Mouse (Mus musculus): ENCODE measurements around the gene Wfikkn1. TPM values are rescaled to one million over a fixed set of nuclear protein-coding genes. Genes with fewer than 3 reads are reported as not detected.
A peak's percentile ranks its signal among the peaks of the same experiment; 100 is the strongest.

The Wfikkn1 gene
- polyA plus RNA-seq, 1 experiment from 2014 or later, result 0.27 TPM

DNA sequence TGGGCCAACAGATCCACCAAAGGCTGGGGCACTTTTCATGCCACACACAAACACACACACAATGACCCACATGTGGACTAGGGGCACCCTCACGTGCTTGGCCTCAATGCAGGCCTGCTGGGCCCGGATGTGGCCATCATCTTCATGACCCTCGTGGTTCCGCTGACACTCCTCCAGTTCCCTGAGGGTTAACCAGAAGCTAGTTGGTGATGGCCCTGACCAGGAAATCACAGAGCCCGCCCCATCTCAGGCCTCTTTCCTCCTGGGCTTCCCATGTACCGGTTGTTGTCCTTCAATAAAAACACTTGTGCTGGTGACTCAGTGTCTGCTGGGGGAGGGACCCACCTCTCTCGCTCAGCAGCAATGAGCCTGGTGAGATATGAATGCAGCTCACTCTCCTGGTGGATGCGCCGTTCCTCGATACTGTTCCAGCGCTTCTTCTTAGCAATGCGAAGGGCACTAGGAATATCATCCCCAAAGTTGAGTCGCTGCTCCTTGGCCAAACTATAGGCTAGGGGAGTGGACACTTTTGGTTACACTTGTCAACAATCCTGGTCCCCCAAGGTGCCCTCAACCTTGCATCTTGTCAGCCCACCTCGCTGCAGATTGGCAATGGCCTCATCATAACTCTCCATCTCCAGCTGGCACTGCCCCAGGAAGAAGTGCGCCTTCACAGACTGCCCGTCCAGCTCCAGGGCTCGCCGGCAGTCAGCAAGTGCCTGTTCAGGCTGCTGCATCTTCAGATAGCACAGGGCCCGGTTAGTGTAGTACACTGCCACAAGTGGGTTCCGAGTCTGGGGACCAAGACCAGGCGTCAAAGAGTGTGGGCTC, 49.0 kb downstream of the Wfikkn1 start:
- peak overlapping the region in 1 of 2 experiments; percentile 99; a peak in 2 of 4 replicates for H3K27ac ChIP-seq (replicated peaks in 1 of 2; ENCODE audit: control insufficient read depth in 1 of 2, insufficient read depth in 1 of 2, low read depth in 2 of 2, low read length in 2 of 2)
- H3K27me3 ChIP-seq (ENCODE audit: control insufficient read depth, insufficient read depth, low read length), result no peaks in the 10 kb centered on the region
- no peak for ATAC-seq (ENCODE audit: insufficient number of reproducible peaks, insufficient read depth, low FRiP score, low read depth)
- peak overlapping the region; percentile 91 for H3K4me2 ChIP-seq (ENCODE audit: low read length)
- H3K36me3 ChIP-seq (ENCODE audit: control insufficient read depth, insufficient read depth, low read length), result peaks cover 56% of the 10 kb centered on the region
- H3K9me3 ChIP-seq (ENCODE audit: control insufficient read depth, low read length), result no peaks in the 10 kb centered on the region
- peaks cover 29 to 57% of the 10 kb centered on the region in 2 experiments for H3K4me1 ChIP-seq (ENCODE audit: control insufficient read depth in 2 of 2, insufficient read depth in 2 of 2, low read length in 2 of 2)
- peak overlapping the region; percentile 76 for H3K9ac ChIP-seq (ENCODE audit: low read length)
- 45% methylated on average over 21 of the region's 21 CpGs for WGBS
- peak overlapping the region; percentile 57 to 74 for H3K4me3 ChIP-seq (ENCODE audit: control insufficient read depth in 1 of 2, insufficient read depth in 1 of 2, low read depth in 1 of 2, low read length in 2 of 2)

DNA sequence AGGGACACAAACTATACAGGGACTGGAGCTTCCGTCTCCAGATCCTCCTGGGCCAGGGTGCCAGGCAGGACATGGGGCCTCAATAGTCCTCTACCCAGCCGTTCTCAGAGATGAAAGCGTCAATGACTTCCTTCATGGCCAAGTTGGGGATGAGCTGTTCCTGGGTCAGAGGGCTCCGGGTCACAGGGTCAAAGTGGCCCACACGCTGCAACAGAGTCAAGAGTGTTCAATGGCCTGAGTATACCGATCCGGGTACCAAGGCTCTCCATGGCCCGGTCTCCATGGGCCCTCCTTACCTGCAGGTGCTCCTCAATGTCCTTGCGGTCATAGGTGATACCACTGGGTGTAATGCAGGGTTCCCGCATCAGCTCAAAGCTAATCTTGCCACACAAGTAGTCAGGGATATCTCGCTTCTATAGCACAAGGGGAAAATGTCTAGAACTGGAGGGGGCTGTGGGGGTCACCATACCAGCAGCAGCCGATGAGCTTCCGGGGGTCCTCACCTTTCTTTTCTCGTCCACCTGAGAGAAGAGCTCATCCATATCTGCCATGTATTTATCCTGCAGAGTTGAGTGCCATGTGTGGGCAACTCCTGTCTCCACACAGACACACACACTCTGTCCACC, 49.7 kb downstream of the Wfikkn1 start:
- Histone ChIP-seq H3K9me3 (ENCODE audit: control insufficient read depth, low read length) (no peaks in the 10 kb centered on the region), H3K4me3 (ENCODE audit: control insufficient read depth in 1 of 2, insufficient read depth in 1 of 2, low read depth in 1 of 2, low read length in 2 of 2) (peak overlapping the region in 1 of 2 experiments; percentile 57; a peak in 1 of 4 replicates), H3K36me3 (ENCODE audit: control insufficient read depth, insufficient read depth, low read length) (peaks cover 60% of the 10 kb centered on the region), H3K4me1 (ENCODE audit: control insufficient read depth in 2 of 2, insufficient read depth in 2 of 2, low read length in 2 of 2) (peaks cover 22 to 50% of the 10 kb centered on the region in 2 experiments), H3K27me3 (ENCODE audit: control insufficient read depth, insufficient read depth, low read length) (no peaks in the 10 kb centered on the region), H3K4me2 (ENCODE audit: low read length) (peak overlapping the region; percentile 91), H3K9ac (ENCODE audit: low read length) (no peak overlapping the region; the same call in 1 of the 2 replicates), H3K27ac (replicated peaks in 1 of 2; ENCODE audit: control insufficient read depth in 1 of 2, insufficient read depth in 1 of 2, low read depth in 2 of 2, low read length in 2 of 2) (0 out of 4 replicates have a peak overlapping the region, but pooled peaks of 1 of the 2 experiments have one; percentile 5)
- ATAC-seq (ENCODE audit: insufficient number of reproducible peaks, insufficient read depth, low FRiP score, low read depth), result no peak
- 83% methylated on average over 14 of the region's 14 CpGs for WGBS

DNA sequence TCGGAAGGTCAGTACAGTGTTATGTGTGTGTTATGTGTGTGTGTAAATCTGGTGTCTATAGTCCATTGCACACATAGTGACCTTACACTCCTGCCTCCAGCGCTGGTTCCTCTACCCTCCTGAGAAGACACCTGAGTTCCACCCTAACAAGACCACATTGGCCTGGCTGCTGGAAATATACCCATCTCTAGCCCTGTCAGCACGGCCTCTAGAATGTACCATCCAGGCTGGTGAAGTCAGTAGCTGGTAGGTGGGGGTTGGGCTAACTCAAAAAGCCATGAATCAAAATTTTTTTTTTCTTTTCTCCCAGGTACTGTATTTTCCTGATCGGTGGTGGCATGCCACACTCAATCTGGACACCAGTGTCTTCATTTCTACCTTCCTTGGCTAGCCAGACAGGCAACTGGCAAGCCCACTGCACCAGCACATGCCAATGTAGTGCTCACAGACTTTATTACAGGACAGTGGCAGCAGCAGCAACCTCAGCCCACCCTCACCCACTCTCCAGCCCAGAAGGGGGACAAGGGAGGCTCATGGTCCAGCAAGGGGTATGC, 50.4 kb downstream of the Wfikkn1 start:
- Histone ChIP-seq H3K27ac (replicated peaks in 1 of 2; ENCODE audit: control insufficient read depth in 1 of 2, insufficient read depth in 1 of 2, low read depth in 2 of 2, low read length in 2 of 2) (no peak overlapping the region), H3K36me3 (ENCODE audit: control insufficient read depth, insufficient read depth, low read length) (peaks cover 56% of the 10 kb centered on the region), H3K9me3 (ENCODE audit: control insufficient read depth, low read length) (no peaks in the 10 kb centered on the region), H3K9ac (ENCODE audit: low read length) (no peak overlapping the region; the same call in 1 of the 2 replicates), H3K27me3 (ENCODE audit: control insufficient read depth, insufficient read depth, low read length) (no peaks in the 10 kb centered on the region), H3K4me2 (ENCODE audit: low read length) (peak overlapping the region; percentile 70; the same call in 1 of the 2 replicates), H3K4me3 (ENCODE audit: control insufficient read depth in 1 of 2, insufficient read depth in 1 of 2, low read depth in 1 of 2, low read length in 2 of 2) (no peak overlapping the region), H3K4me1 (ENCODE audit: control insufficient read depth in 2 of 2, insufficient read depth in 2 of 2, low read length in 2 of 2) (peaks cover 22 to 43% of the 10 kb centered on the region in 2 experiments)
- 78% methylated on average over 4 of the region's 4 CpGs for WGBS
- ATAC-seq (ENCODE audit: insufficient number of reproducible peaks, insufficient read depth, low FRiP score, low read depth), result no peak

DNA sequence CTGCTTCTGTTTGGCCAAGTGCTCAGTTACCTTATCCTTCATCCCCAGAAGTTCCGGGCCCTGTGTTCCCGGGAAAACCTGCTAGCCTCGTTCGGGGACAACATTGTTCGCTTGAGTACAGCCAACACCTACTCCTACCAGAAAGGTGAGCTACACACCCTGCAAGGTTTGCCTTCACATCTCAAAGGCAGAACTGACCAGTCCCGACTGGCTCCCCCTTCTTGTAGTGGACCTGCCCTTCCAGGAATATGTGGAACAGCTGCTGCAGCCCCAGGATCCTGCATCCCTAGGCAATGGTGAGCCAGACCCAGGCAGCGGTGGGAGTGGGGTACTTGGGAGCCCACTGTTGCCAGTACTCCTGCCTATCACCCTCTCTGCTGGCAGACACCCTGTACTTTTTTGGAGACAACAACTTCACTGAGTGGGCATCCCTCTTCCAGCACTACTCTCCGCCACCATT, 51.1 kb downstream of the Wfikkn1 start:
- WGBS, result 35% methylated on average over 8 of the region's 8 CpGs
- peak overlapping the region; percentile 77 for H3K9ac ChIP-seq (ENCODE audit: low read length)
- peaks cover 18 to 38% of the 10 kb centered on the region in 2 experiments for H3K4me1 ChIP-seq (ENCODE audit: control insufficient read depth in 2 of 2, insufficient read depth in 2 of 2, low read length in 2 of 2)
- peak overlapping the region; percentile 54 to 72 for H3K4me3 ChIP-seq (ENCODE audit: control insufficient read depth in 1 of 2, insufficient read depth in 1 of 2, low read depth in 1 of 2, low read length in 2 of 2)
- no peak for ATAC-seq (ENCODE audit: insufficient number of reproducible peaks, insufficient read depth, low FRiP score, low read depth)
- no peaks in the 10 kb centered on the region for H3K27me3 ChIP-seq (ENCODE audit: control insufficient read depth, insufficient read depth, low read length)
- H3K9me3 ChIP-seq (ENCODE audit: control insufficient read depth, low read length), result no peaks in the 10 kb centered on the region
- peaks cover 49% of the 10 kb centered on the region for H3K36me3 ChIP-seq (ENCODE audit: control insufficient read depth, insufficient read depth, low read length)
- peak overlapping the region; percentile 75 to 85; a peak in 3 of 4 replicates for H3K27ac ChIP-seq (replicated peaks in 1 of 2; ENCODE audit: control insufficient read depth in 1 of 2, insufficient read depth in 1 of 2, low read depth in 2 of 2, low read length in 2 of 2)
- H3K4me2 ChIP-seq (ENCODE audit: low read length), result peak overlapping the region; percentile 70

DNA sequence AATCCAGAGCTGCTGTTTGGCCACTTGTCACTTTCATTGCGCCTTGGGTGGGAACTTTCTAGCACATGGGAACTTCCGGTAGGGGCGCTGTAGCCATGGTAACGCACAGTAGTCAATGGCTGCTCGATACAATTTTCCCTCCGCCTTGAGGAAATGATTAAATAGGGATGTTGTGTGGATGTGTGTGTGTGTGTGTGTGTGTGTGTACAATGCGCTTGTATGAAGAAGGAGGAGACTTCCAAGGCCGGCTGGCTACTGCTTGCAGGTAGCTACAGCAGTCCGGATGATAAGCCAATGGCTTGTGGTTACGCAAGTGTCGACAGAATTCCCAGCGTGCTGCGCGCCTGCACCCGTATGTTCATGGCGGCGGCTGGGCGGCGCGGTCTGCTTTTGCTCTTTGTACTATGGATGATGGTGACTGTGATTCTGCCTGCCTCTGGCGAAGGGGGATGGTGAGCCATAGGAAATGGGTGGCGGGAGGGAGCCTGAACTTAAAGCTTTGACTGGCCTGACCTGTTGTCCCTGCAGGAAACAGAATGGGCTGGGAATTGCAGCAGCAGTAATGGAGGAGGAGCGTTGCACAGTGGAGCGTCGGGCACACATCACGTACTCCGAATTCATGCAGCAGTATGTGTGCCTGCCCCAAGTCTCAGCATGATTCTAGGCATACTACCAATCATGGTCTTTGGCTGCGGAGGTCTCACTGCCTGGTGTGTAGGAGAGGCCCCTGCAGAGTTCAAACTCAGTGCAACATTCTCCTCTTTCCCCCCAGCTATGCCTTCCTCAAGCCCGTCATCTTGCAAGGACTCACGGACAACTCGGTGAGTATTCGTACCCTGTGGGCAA, 51.7 kb downstream of the Wfikkn1 start, which contains the start of gene Jmjd8:
TSS of gene Jmjd8 (plus strand) at position 156 of the 846 bp plus-strand sequence.
- peak within 1 kb of the TSS; percentile 70 for H3K4me2 ChIP-seq (ENCODE audit: low read length)
- ATAC-seq (ENCODE audit: insufficient number of reproducible peaks, insufficient read depth, low FRiP score, low read depth), result no peak
- no peaks in the 10 kb centered on the region for H3K27me3 ChIP-seq (ENCODE audit: control insufficient read depth, insufficient read depth, low read length)
- H3K27ac ChIP-seq (replicated peaks in 1 of 2; ENCODE audit: control insufficient read depth in 1 of 2, insufficient read depth in 1 of 2, low read depth in 2 of 2, low read length in 2 of 2), result peak within 1 kb of the TSS; percentile 75 to 85
- WGBS, result 1% methylated on average over 32 of the region's 32 CpGs
- H3K36me3 ChIP-seq (ENCODE audit: control insufficient read depth, insufficient read depth, low read length), result peaks cover 48% of the 10 kb centered on the region
- peaks cover 24 to 38% of the 10 kb centered on the region in 2 experiments for H3K4me1 ChIP-seq (ENCODE audit: control insufficient read depth in 2 of 2, insufficient read depth in 2 of 2, low read length in 2 of 2)
- peak within 1 kb of the TSS; percentile 77 for H3K9ac ChIP-seq (ENCODE audit: low read length)
- no peaks in the 10 kb centered on the region for H3K9me3 ChIP-seq (ENCODE audit: control insufficient read depth, low read length)
- peak within 1 kb of the TSS; percentile 54 to 72 for H3K4me3 ChIP-seq (ENCODE audit: control insufficient read depth in 1 of 2, insufficient read depth in 1 of 2, low read depth in 1 of 2, low read length in 2 of 2)

DNA sequence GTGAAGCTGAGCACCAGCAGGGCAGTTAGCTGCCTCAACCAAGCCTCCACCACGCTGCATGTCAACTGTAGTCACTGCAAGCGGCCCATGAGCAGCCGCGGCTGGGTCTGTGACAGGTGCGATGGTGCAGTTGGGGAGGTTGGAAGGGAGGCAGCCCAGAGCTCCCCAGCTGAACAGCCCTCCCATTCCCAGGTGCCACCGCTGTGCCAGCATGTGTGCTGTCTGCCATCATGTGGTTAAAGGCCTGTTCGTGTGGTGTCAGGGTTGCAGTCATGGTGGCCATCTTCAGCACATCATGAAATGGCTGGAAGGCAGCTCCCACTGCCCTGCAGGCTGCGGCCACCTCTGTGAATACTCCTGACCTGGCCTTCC, 52.4 kb downstream of the Wfikkn1 start:
- Histone ChIP-seq H3K4me2 (ENCODE audit: low read length) (peak overlapping the region; percentile 70), H3K9me3 (ENCODE audit: control insufficient read depth, low read length) (no peaks in the 10 kb centered on the region), H3K9ac (ENCODE audit: low read length) (peak overlapping the region; percentile 77), H3K4me3 (ENCODE audit: control insufficient read depth in 1 of 2, insufficient read depth in 1 of 2, low read depth in 1 of 2, low read length in 2 of 2) (peak overlapping the region; percentile 54 to 72), H3K27me3 (ENCODE audit: control insufficient read depth, insufficient read depth, low read length) (no peaks in the 10 kb centered on the region), H3K4me1 (ENCODE audit: control insufficient read depth in 2 of 2, insufficient read depth in 2 of 2, low read length in 2 of 2) (peaks cover 26 to 41% of the 10 kb centered on the region in 2 experiments), H3K36me3 (ENCODE audit: control insufficient read depth, insufficient read depth, low read length) (peaks cover 48% of the 10 kb centered on the region), H3K27ac (replicated peaks in 1 of 2; ENCODE audit: control insufficient read depth in 1 of 2, insufficient read depth in 1 of 2, low read depth in 2 of 2, low read length in 2 of 2) (peak overlapping the region; percentile 75 to 85; a peak in 3 of 4 replicates)
- ATAC-seq (ENCODE audit: insufficient number of reproducible peaks, insufficient read depth, low FRiP score, low read depth), result no peak
- WGBS, result 85% methylated on average over 8 of the region's 8 CpGs

All from heart, embryonic 14.5 days (tissue).